Mouse (Mus musculus) heart, embryonic 14.5 days (tissue): ENCODE results near the gene Brat1. TPM values are rescaled to one million over a fixed set of nuclear protein-coding genes. Genes with fewer than 3 reads are reported as not detected.

Experiments used
- ATAC-seq: fragments of 200-750 bp; cut with Nextera tagmentation; 2 replicates; pipeline ENCODE4 v1.8.0; 2017; ENCODE audit warnings: low read depth, moderate TSS enrichment; ENCODE audit not compliant: insufficient number of reproducible peaks, insufficient read depth, low FRiP score
- H3K27ac ChIP-seq, 2 experiments: fragments of 200-500 bp in 1 of 2; fragments of 300-500 bp in 1 of 2; sonication (generic) in 1 of 2; replicated peaks in 1 of 2; 2 replicates each; pipeline ENCODE4 v1.5.1; 2012 to 2014; ENCODE audit warnings: low read depth in 2 of 2, low read length in 2 of 2, control low read depth in 1 of 2, mild to moderate bottlenecking in 1 of 2, mixed read lengths in 1 of 2; ENCODE audit not compliant: control insufficient read depth in 1 of 2, insufficient read depth in 1 of 2
- H3K27me3 ChIP-seq: fragments of 300-500 bp; sonication (generic); 2 replicates; pipeline ENCODE4 v1.6.1; 2014; ENCODE audit warnings: mild to moderate bottlenecking, low read length, control low read depth; ENCODE audit not compliant: control insufficient read depth, insufficient read depth
- H3K36me3 ChIP-seq: fragments of 300-500 bp; sonication (generic); 2 replicates; pipeline ENCODE4 v1.6.1; 2014; ENCODE audit warnings: mild to moderate bottlenecking, control low read depth, low read length, mixed read lengths; ENCODE audit not compliant: control insufficient read depth, insufficient read depth
- H3K4me1 ChIP-seq, 2 experiments: fragments of 200-500 bp in 1 of 2; fragments of 300-500 bp in 1 of 2; sonication (generic) in 1 of 2; 2 replicates each; pipeline ENCODE4 v1.6.1; 2012 to 2014; ENCODE audit warnings: low read length in 2 of 2, control low read depth in 1 of 2, mixed read lengths in 1 of 2; ENCODE audit not compliant: control insufficient read depth in 2 of 2, insufficient read depth in 2 of 2
- H3K4me2 ChIP-seq: fragments of 300-500 bp; sonication (generic); 2 replicates; pipeline ENCODE4 v1.6.1; 2014; ENCODE audit warnings: mild to moderate bottlenecking, low read length
- H3K4me3 ChIP-seq, 2 experiments: fragments of 200-500 bp in 1 of 2; fragments of 300-500 bp in 1 of 2; sonication (generic) in 1 of 2; 2 replicates each; pipeline ENCODE4 v1.5.1; 2012 to 2014; ENCODE audit warnings: low read length in 2 of 2, mild to moderate bottlenecking in 2 of 2, control low read depth in 1 of 2, low read depth in 1 of 2, moderate library complexity in 1 of 2; ENCODE audit not compliant: control insufficient read depth in 1 of 2, insufficient read depth in 1 of 2
- H3K9ac ChIP-seq: fragments of 300-500 bp; sonication (generic); 2 replicates; pipeline ENCODE4 v1.6.1; 2014; ENCODE audit warnings: mild to moderate bottlenecking, low read length
- H3K9me3 ChIP-seq: fragments of 300-500 bp; sonication (generic); 2 replicates; pipeline ENCODE4 v1.6.1; 2016; ENCODE audit warnings: low read length, control low read depth; ENCODE audit not compliant: control insufficient read depth
- WGBS: fragments of 180-500 bp; shearing (Covaris S2); extraction: QIAGEN DNeasy Blood & Tissue Kit; methylation state at CpG from one replicate; pipeline ENCODE4 v1.1.7; 2014; 5-methylcytosine and 5-hydroxymethylcytosine counted together
- polyA plus RNA-seq: library from polyadenylated mRNA; unstranded; fragments of >200 nt; fragmentation: Nextera tagmentation; extraction: Ambion mirVana; gene quantifications from 2 replicates; pipeline ENCODE4 v1.2.1, GENCODE M21; 2014

Brat1 gene
- polyA plus RNA-seq, 1 experiment from 2014 or later = 9.4 TPM

DNA sequence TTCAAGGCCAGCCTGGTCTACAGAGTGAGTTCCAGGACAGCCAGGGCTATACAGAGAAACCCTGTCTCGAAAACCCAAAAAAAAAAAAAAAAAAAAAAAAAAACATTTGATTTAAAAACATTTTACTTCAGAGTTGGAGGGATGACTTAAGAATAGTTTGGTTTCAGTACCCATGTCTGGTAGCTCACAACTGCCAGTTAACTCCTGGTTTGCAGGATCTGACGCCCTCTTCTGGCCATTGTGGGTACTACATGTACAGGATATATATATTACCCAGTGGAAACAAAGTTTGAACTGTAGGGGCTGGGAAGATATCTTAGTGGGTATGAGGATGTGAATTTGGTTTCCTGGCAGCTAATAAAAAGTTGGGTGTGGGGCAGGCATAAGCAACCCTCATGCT lies 46.1 kb downstream of the Brat1 start:
- no peak for ATAC-seq
- Histone ChIP-seq H3K4me2 (no peak overlapping the region), H3K9me3 (peaks cover 5% of the 10 kb centered on the region), H3K27me3 (no peaks in the 10 kb centered on the region), H3K4me1 (peaks cover 7% of the 10 kb centered on the region in 2 experiments), H3K27ac (no peak overlapping the region), H3K36me3 (0 out of 2 replicates have a peak, but pooled peaks cover 6% of the 10 kb centered on the region), H3K4me3 (no peak overlapping the region), H3K9ac (no peak overlapping the region)
- WGBS = 3% methylated on average over 1 of the region's 2 CpGs

DNA sequence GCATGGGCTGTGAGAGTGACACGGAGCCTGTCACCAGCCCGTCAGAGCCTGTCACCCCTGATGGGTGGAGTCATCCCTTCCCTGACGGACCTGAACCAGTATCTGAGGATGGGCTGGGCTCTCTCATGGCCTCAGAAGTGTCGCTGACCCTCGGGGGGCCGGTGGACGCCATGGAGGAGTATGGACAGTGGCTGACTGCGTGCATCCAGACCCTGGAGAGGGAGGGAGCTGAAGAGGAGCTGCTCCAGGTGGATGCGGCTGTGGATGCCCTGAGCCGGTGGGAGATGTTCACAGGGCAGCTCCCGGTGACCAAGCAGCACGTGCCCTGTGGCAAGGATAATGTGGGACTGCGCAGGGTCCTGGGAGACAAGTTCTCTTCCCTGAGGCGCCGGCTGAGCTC lies 47.2 kb downstream of the Brat1 start:
- 0 out of 2 replicates have a peak, but pooled peaks cover 6% of the 10 kb centered on the region for H3K36me3 ChIP-seq
- ATAC-seq = no peak
- no peak overlapping the region for H3K9ac ChIP-seq
- no peak overlapping the region for H3K27ac ChIP-seq
- no peak overlapping the region for H3K4me2 ChIP-seq
- H3K9me3 ChIP-seq = peaks cover 5% of the 10 kb centered on the region
- 83% methylated on average over 15 of the region's 15 CpGs for WGBS
- H3K4me1 ChIP-seq = peaks cover 14 to 18% of the 10 kb centered on the region in 2 experiments
- H3K27me3 ChIP-seq = no peaks in the 10 kb centered on the region
- no peak overlapping the region for H3K4me3 ChIP-seq

DNA sequence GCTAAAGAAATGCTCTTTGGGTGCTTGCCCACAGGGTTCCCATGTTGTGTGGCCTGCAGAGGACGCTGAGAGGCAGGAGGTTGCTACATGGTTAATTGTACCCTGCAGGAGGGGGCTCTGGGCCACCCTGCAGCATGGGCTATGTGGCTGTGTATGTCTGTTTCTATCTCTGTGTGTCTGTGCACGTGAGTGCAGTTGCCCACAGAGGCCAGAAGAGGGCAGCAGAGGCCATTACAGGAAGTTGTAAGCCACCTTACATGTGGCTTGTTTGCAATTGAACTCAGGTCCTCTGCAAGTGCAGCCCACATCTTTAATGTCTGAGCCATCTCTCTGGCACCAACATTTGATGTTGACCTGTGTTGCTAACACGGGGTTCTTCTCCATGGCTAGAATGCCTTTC lies 47.8 kb downstream of the Brat1 start:
- Histone ChIP-seq H3K27ac (no peak overlapping the region), H3K27me3 (no peaks in the 10 kb centered on the region), H3K4me2 (no peak overlapping the region), H3K9ac (no peak overlapping the region), H3K4me1 (peaks cover 14 to 19% of the 10 kb centered on the region in 2 experiments), H3K4me3 (no peak overlapping the region), H3K36me3 (peaks cover 6% of the 10 kb centered on the region), H3K9me3 (peaks cover 5% of the 10 kb centered on the region)
- no peak for ATAC-seq
- WGBS = 95% methylated on average over 3 of the region's 3 CpGs

DNA sequence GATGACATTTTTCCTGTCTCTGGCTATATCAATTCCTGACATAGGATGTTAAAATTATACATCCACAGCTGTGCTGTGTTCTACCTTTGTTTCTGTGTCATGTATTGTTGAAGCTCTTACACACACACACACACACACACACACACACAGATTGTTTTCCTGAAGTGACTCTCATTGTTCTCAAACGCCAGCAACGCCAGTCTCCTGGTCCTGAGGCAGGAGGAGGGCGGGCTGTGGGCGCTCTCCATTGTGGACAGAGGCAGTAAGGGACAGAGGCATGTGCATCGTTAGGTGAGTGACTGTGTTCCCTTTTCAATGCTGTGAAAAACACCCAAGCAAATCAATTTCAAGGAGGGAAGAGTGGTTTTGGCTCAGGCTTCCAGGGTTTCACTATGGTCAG lies 48.4 kb downstream of the Brat1 start:
- H3K36me3 ChIP-seq = peaks cover 12% of the 10 kb centered on the region
- H3K27ac ChIP-seq = no peak overlapping the region
- H3K4me2 ChIP-seq = no peak overlapping the region
- H3K9ac ChIP-seq = no peak overlapping the region
- peaks cover 5% of the 10 kb centered on the region for H3K9me3 ChIP-seq
- H3K27me3 ChIP-seq = no peaks in the 10 kb centered on the region
- no peak overlapping the region for H3K4me3 ChIP-seq
- 72% methylated on average over 5 of the region's 5 CpGs for WGBS
- ATAC-seq = no peak
- peaks cover 14 to 19% of the 10 kb centered on the region in 2 experiments for H3K4me1 ChIP-seq

GRCm38 (mm10) chr5:140758864-140759263 lies 54.1 kb downstream of the Brat1 start:
- Histone ChIP-seq H3K9ac (no peak overlapping the region), H3K4me2 (no peak overlapping the region), H3K27ac (no peak overlapping the region), H3K4me1 (peaks cover 10 to 16% of the 10 kb centered on the region in 2 experiments), H3K4me3 (no peak overlapping the region), H3K9me3 (no peaks in the 10 kb centered on the region), H3K36me3 (peaks cover 58% of the 10 kb centered on the region), H3K27me3 (no peaks in the 10 kb centered on the region)
- 88% methylated on average over 8 of the region's 8 CpGs for WGBS
- ATAC-seq = no peak

DNA sequence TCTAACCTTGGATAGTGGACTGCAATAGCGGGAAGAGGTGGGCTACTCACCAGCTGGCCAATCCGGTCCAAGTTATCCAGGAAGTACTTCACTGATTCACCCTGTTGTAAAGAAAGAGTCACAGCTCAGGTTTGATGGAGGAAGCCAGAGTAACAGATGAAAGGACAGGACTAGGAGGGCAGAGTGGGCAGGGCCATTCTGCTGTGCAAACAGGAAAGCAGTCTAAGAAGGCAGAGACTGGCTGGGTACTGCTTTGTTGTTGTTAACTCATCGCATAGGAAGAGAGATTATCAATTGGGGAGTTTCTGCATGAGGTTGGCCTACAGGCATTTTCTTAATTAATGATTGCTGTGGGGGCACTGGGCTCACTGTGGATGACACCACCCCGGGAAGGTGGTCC lies 57.7 kb downstream of the Brat1 start:
- Histone ChIP-seq H3K9ac (no peak overlapping the region), H3K27ac (no peak overlapping the region), H3K36me3 (peaks cover 52% of the 10 kb centered on the region), H3K4me3 (no peak overlapping the region), H3K4me1 (peaks cover 13 to 22% of the 10 kb centered on the region in 2 experiments), H3K27me3 (no peaks in the 10 kb centered on the region), H3K9me3 (no peaks in the 10 kb centered on the region), H3K4me2 (no peak overlapping the region)
- WGBS = 85% methylated on average over 4 of the region's 4 CpGs
- no peak for ATAC-seq

DNA sequence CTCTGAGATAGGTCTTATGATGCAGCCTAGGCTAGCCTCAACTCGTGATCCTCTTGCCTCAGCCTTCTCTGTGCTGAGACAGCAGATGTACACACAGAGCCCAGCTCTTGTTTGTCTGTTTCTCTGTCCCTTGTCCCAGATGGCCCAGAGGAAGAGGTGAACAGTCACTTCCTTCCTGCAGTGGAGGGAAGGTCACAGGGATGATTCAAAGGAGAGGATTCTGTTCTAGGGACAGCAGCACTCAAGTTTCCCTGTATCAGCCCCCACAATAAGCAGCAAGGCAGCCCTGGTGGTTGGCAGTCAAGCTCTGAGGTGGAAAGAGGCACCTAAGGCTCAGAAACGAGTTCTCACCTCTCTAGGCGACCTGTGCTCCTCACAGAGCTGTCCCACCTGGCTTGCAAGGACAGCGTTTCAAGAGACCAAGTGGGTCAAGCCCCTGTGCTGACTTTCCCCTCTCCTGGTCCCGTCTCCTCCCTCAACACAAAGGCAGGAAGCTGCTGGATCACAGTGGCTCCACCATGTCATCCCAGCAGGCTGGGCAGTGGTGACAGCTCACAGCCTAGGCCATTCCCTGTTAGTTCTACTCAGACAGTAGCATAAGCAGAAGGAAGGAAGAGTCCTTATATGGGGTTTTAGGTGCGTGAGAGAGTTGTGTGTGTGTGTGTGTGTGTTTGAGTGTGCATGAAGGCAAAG lies 60.3 kb downstream of the Brat1 start:
- peak; percentile 20; the same call in 1 of the 2 replicates for ATAC-seq
- H3K9me3 ChIP-seq = no peaks in the 10 kb centered on the region
- H3K27me3 ChIP-seq = no peaks in the 10 kb centered on the region
- H3K9ac ChIP-seq = no peak overlapping the region; the same call in 1 of the 2 replicates
- no peak overlapping the region for H3K4me2 ChIP-seq
- peaks cover 30% of the 10 kb centered on the region for H3K36me3 ChIP-seq
- WGBS = 54% methylated on average over 6 of the region's 6 CpGs
- H3K4me3 ChIP-seq = no peak overlapping the region
- peak overlapping the region; percentile 83 to 96 for H3K27ac ChIP-seq
- peaks cover 30 to 42% of the 10 kb centered on the region in 2 experiments for H3K4me1 ChIP-seq

DNA sequence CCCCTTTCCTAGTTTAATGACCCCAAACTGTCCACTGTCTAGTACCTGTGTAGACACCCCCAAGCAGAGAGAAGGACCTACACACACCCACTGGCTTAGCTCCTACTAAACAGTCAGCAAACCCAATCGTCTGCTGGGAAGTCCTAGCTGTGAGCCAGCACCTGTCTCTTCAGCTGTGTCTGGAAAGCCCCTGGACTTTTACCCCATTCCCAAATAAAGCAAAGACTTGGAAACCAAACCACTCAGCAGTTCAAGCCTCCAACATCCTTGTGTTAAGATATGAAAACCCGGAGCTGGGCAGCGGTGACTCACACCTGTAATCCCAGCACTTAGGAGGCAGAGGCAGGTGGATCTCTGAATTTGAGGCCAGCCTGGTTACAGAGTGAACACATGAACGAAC lies 61.8 kb downstream of the Brat1 start:
- H3K4me1 ChIP-seq = peaks cover 30 to 44% of the 10 kb centered on the region in 2 experiments
- no peak overlapping the region for H3K4me2 ChIP-seq
- no peaks in the 10 kb centered on the region for H3K9me3 ChIP-seq
- WGBS = 76% methylated on average over 4 of the region's 4 CpGs
- peak overlapping the region; percentile 1 to 96; a peak in 2 of 4 replicates for H3K27ac ChIP-seq
- peaks cover 15% of the 10 kb centered on the region for H3K36me3 ChIP-seq
- H3K4me3 ChIP-seq = no peak overlapping the region
- no peaks in the 10 kb centered on the region for H3K27me3 ChIP-seq
- no peak overlapping the region for H3K9ac ChIP-seq
- no peak for ATAC-seq
